Mouse (Mus musculus): ENCODE measurements around the gene Haghl. TPM values are rescaled to one million over a fixed set of nuclear protein-coding genes. Genes with fewer than 3 reads are reported as not detected.
A peak's percentile ranks its signal among the peaks of the same experiment; 100 is the strongest.

The Haghl gene
- polyA plus RNA-seq, 1 experiment from 2014 or later, result 135 TPM

DNA sequence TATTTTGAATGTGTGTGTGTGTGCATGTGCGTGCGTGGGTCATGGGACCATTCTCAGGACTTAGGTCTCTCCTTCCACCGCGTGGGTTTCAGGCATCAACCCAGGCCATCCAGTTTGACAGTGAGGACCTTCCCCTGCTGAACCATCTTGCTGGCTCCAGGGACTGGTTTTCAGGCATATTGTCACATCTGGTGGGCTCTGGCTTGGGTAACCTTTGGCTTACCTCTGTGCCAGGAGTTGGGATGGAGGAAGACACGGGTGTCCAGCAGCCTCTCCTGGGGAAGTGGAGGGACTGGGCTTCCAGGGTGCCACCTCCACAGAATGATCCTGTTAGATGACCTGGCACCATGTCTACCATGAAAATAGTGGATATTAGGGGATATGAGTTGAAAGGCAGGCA, 7.5 kb downstream of the Haghl start:
- Histone ChIP-seq H3K27me3 (replicated peaks; ENCODE audit: control insufficient read depth, insufficient read depth, low read length) (no peaks in the 10 kb centered on the region), H3K36me3 (ENCODE audit: control insufficient read depth, insufficient read depth) (peaks cover 10% of the 10 kb centered on the region; the same call in 1 of the 2 replicates), H3K9ac (replicated peaks; ENCODE audit: low read depth, low read length) (no peak overlapping the region), H3K4me3 (replicated peaks; ENCODE audit: low read length) (no peak overlapping the region), H3K4me2 (ENCODE audit: low read length) (no peak overlapping the region), H3K9me3 (ENCODE audit: control insufficient read depth, low read length) (no peaks in the 10 kb centered on the region), H3K27ac (ENCODE audit: low read length) (no peak overlapping the region), H3K4me1 (replicated peaks; ENCODE audit: control insufficient read depth, insufficient read depth, low read length) (peaks cover 11% of the 10 kb centered on the region)
- ATAC-seq, result no peak
- WGBS, result 92% methylated on average over 5 of the region's 5 CpGs

DNA sequence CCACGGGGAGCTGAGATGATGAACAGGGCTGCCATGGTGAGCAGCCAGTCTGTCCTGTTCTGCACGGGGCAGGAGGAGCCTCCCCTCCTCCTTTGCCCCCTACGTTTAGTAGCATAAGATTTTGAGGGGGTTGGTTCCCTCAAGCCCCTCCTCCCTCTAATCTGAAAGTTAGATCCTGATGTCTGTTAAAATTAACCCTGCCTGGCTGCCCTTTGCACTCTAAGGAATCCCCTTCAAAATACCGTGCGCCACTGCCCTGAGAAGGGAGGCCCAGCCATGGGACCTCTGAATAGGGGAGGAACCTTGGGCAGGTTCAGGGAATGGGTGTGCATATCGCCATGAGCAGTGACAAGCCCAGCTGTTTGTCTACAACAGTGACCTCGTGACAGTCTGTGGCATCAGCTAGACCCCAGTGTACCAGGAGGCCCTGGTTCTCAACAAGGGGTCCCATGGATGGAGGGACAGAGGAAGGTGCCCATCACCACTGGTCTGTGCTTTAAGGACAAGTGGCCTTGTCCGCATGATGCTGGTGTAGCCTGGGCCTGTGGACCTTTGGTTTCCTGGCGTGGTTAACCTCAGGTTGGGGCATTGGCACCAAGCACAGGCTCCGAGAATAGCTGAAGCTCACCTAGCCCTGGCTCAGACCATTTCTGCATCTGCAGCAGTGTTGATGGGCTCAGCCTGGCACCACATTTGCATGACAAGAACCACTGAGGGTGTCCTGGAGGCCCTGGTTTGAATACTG, 10.0 kb downstream of the Haghl start:
- H3K9me3 ChIP-seq (ENCODE audit: control insufficient read depth, low read length), result no peaks in the 10 kb centered on the region
- no peak overlapping the region for H3K9ac ChIP-seq (replicated peaks; ENCODE audit: low read depth, low read length)
- H3K4me3 ChIP-seq (replicated peaks; ENCODE audit: low read length), result no peak overlapping the region
- H3K4me1 ChIP-seq (replicated peaks; ENCODE audit: control insufficient read depth, insufficient read depth, low read length), result peaks cover 11% of the 10 kb centered on the region
- H3K27ac ChIP-seq (ENCODE audit: low read length), result no peak overlapping the region
- no peaks in the 10 kb centered on the region for H3K36me3 ChIP-seq (ENCODE audit: control insufficient read depth, insufficient read depth)
- WGBS, result 82% methylated on average over 10 of the region's 10 CpGs
- H3K4me2 ChIP-seq (ENCODE audit: low read length), result no peak overlapping the region
- H3K27me3 ChIP-seq (replicated peaks; ENCODE audit: control insufficient read depth, insufficient read depth, low read length), result no peaks in the 10 kb centered on the region
- no peak for ATAC-seq

DNA sequence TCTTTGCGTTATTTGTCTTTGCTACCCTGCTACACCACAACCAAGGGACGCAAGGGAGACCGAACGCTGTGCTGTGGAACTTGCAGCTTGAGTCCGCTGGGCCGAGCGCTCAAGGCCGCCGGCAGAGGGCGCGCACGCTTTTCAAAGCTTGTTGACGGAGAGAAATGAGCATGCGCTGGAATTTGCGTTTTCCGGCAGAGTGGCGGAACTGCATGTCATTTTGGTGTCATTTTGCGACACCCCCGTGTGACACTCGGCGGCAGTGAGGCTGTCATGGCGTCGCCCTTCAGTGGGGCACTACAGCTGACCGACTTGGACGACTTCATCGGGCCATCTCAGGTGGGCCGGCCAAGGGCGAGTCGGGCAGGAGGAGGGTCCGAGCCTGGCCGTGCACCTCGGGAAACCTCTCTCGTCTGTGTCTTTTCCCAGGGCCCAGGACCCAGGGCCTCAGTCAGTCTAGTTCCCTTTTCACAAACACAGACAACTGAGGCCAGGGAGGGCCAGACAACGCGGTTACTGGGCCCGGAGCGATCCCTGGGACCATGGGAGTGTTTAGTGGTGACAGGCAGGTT, 11.8 kb downstream of the Haghl start, which contains the start of gene Narfl:
Gene Narfl (plus strand): TSS at position 228 of the 572 bp plus-strand sequence.
- peak within 1 kb of the TSS; percentile 64 for H3K9ac ChIP-seq (replicated peaks; ENCODE audit: low read depth, low read length)
- WGBS, result under 1% methylated on average over 37 of the region's 37 CpGs
- peaks cover 11% of the 10 kb centered on the region for H3K4me1 ChIP-seq (replicated peaks; ENCODE audit: control insufficient read depth, insufficient read depth, low read length)
- peak; percentile 90 for ATAC-seq
- no peaks in the 10 kb centered on the region for H3K36me3 ChIP-seq (ENCODE audit: control insufficient read depth, insufficient read depth)
- H3K4me3 ChIP-seq (replicated peaks; ENCODE audit: low read length), result peak within 1 kb of the TSS; percentile 54
- H3K27ac ChIP-seq (ENCODE audit: low read length), result no peak within 1 kb of the TSS
- no peaks in the 10 kb centered on the region for H3K27me3 ChIP-seq (replicated peaks; ENCODE audit: control insufficient read depth, insufficient read depth, low read length)
- H3K9me3 ChIP-seq (ENCODE audit: control insufficient read depth, low read length), result no peaks in the 10 kb centered on the region
- H3K4me2 ChIP-seq (ENCODE audit: low read length), result peak within 1 kb of the TSS; percentile 70

DNA sequence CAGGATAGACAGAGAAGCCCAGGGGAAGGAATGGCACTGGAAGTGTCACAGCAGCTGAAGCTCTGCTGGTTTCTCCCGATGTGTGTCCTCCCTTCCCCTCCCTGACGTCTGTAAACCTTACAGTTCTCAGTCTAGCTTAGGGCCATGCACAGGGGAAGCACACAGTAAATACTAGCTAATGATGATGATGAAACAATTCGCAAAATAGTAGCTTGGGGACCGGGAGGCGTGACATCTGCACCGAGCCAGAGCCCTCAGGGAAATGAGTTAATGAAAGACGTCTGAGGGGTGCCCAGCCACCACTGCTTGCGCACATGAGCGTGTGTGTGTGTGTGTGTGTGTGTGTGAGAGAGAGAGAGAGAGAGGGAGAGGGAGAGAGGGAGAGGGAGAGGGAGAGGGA, 16.1 kb downstream of the Haghl start:
- H3K4me1 ChIP-seq (replicated peaks; ENCODE audit: control insufficient read depth, insufficient read depth, low read length), result peaks cover 11% of the 10 kb centered on the region
- no peak overlapping the region for H3K4me2 ChIP-seq (ENCODE audit: low read length)
- WGBS, result 48% methylated on average over 9 of the region's 9 CpGs
- H3K9ac ChIP-seq (replicated peaks; ENCODE audit: low read depth, low read length), result no peak overlapping the region
- no peaks in the 10 kb centered on the region for H3K27me3 ChIP-seq (replicated peaks; ENCODE audit: control insufficient read depth, insufficient read depth, low read length)
- H3K9me3 ChIP-seq (ENCODE audit: control insufficient read depth, low read length), result no peaks in the 10 kb centered on the region
- no peaks in the 10 kb centered on the region for H3K36me3 ChIP-seq (ENCODE audit: control insufficient read depth, insufficient read depth)
- no peak for ATAC-seq
- H3K27ac ChIP-seq (ENCODE audit: low read length), result no peak overlapping the region
- no peak overlapping the region for H3K4me3 ChIP-seq (replicated peaks; ENCODE audit: low read length)

DNA sequence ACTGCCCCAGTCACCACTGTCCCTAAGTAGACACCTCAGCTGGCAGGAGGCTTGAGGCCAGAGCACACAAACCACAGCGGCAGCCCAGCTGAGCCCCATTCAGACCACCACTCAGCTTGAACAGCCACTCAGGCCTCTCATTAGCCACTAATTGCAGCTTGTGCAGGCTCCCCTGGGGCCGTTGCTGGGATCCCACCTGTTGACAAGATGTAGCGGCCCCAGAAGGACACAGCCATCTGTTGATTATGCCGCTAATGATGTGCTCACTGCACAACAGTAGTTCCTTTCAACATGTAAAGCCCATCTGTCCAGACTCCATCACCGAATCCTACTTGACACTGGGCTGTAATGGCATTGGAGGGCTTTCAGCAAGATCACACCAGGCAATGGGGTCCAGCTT, 19.6 kb downstream of the Haghl start:
- Histone ChIP-seq H3K4me2 (ENCODE audit: low read length) (no peak overlapping the region), H3K9ac (replicated peaks; ENCODE audit: low read depth, low read length) (no peak overlapping the region), H3K27me3 (replicated peaks; ENCODE audit: control insufficient read depth, insufficient read depth, low read length) (no peaks in the 10 kb centered on the region), H3K36me3 (ENCODE audit: control insufficient read depth, insufficient read depth) (no peaks in the 10 kb centered on the region), H3K27ac (ENCODE audit: low read length) (no peak overlapping the region), H3K4me1 (replicated peaks; ENCODE audit: control insufficient read depth, insufficient read depth, low read length) (0 out of 2 replicates have a peak, but pooled peaks cover 3% of the 10 kb centered on the region), H3K9me3 (ENCODE audit: control insufficient read depth, low read length) (no peaks in the 10 kb centered on the region), H3K4me3 (replicated peaks; ENCODE audit: low read length) (no peak overlapping the region)
- WGBS, result 11% methylated on average over 5 of the region's 5 CpGs
- no peak for ATAC-seq

DNA sequence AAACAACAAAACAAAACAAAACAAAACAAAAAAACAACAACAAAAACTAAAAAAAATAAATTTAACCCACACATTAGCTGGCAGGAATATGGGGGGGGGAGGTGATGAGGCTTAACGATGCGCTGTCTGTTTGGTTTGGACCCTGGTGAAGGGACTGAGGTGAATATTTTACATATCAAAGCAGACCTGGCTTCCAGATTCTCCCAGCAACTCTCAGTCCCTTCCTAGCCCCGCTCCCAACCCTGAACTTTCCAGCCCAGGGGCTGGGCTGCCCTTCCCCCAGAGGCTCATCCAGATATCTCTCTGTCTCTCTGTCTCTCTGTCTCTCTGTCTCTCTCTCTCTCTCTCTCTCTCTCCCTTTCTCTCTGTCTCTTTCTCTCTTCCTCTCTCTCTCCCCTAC, 22.9 kb downstream of the Haghl start:
- Histone ChIP-seq H3K9me3 (ENCODE audit: control insufficient read depth, low read length) (no peaks in the 10 kb centered on the region), H3K4me1 (replicated peaks; ENCODE audit: control insufficient read depth, insufficient read depth, low read length) (0 out of 2 replicates have a peak, but pooled peaks cover 3% of the 10 kb centered on the region), H3K4me3 (replicated peaks; ENCODE audit: low read length) (no peak overlapping the region), H3K9ac (replicated peaks; ENCODE audit: low read depth, low read length) (no peak overlapping the region), H3K36me3 (ENCODE audit: control insufficient read depth, insufficient read depth) (no peaks in the 10 kb centered on the region), H3K4me2 (ENCODE audit: low read length) (no peak overlapping the region), H3K27me3 (replicated peaks; ENCODE audit: control insufficient read depth, insufficient read depth, low read length) (no peaks in the 10 kb centered on the region), H3K27ac (ENCODE audit: low read length) (no peak overlapping the region)
- no peak for ATAC-seq
- 45% methylated on average over 3 of the region's 3 CpGs for WGBS

DNA sequence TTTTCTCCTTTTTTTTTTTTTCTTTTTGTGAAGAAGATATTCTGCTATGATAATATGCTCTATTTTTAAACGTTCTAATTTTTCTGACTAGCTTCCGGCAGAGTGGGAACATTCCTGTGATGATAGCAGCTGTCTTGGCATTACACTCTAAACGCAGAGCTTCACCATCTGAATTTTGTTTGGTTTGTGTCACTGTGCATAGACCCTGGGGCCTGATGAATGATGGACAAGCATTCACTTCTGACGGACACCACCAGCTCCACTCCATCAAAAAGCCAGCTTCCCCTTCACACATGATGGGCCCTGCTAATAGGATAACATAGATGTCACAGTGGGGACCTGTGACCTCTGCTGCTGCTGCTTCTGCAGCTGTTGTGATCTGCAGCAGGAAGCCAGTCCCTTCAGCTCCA, 23.9 kb downstream of the Haghl start:
- H3K9ac ChIP-seq (replicated peaks; ENCODE audit: low read depth, low read length), result no peak overlapping the region
- ATAC-seq, result no peak
- H3K27me3 ChIP-seq (replicated peaks; ENCODE audit: control insufficient read depth, insufficient read depth, low read length), result no peaks in the 10 kb centered on the region
- no peak overlapping the region for H3K4me3 ChIP-seq (replicated peaks; ENCODE audit: low read length)
- no peaks in the 10 kb centered on the region for H3K9me3 ChIP-seq (ENCODE audit: control insufficient read depth, low read length)
- WGBS, result 67% methylated on average over 4 of the region's 4 CpGs
- no peak overlapping the region for H3K27ac ChIP-seq (ENCODE audit: low read length)
- H3K4me1 ChIP-seq (replicated peaks; ENCODE audit: control insufficient read depth, insufficient read depth, low read length), result 0 out of 2 replicates have a peak, but pooled peaks cover 3% of the 10 kb centered on the region
- H3K36me3 ChIP-seq (ENCODE audit: control insufficient read depth, insufficient read depth), result no peaks in the 10 kb centered on the region
- no peak overlapping the region for H3K4me2 ChIP-seq (ENCODE audit: low read length)

DNA sequence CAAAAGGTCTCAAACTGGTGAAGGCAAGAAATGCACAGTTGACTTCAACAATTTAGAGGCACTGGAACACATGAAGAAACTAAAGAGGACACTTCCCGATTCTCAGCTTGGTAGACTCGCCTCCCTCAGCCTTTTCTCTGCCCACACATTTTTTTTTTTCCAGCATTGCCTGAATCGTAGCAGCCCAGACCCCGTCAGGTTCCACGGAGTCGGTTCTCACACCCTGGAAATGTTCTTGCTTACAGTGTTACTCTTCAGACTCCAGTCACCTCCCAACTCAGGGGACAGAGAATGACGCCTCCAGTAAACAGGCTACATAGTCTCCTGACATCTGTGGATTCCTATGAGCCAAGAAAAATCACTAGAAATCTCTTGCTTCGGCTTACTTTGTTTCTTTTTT, 25.3 kb downstream of the Haghl start:
- Histone ChIP-seq H3K9ac (replicated peaks; ENCODE audit: low read depth, low read length) (no peak overlapping the region), H3K27ac (ENCODE audit: low read length) (no peak overlapping the region), H3K27me3 (replicated peaks; ENCODE audit: control insufficient read depth, insufficient read depth, low read length) (no peaks in the 10 kb centered on the region), H3K4me3 (replicated peaks; ENCODE audit: low read length) (no peak overlapping the region), H3K4me2 (ENCODE audit: low read length) (no peak overlapping the region), H3K36me3 (ENCODE audit: control insufficient read depth, insufficient read depth) (no peaks in the 10 kb centered on the region), H3K9me3 (ENCODE audit: control insufficient read depth, low read length) (no peaks in the 10 kb centered on the region), H3K4me1 (replicated peaks; ENCODE audit: control insufficient read depth, insufficient read depth, low read length) (no peaks in the 10 kb centered on the region)
- WGBS, result 75% methylated on average over 8 of the region's 8 CpGs
- no peak for ATAC-seq

DNA sequence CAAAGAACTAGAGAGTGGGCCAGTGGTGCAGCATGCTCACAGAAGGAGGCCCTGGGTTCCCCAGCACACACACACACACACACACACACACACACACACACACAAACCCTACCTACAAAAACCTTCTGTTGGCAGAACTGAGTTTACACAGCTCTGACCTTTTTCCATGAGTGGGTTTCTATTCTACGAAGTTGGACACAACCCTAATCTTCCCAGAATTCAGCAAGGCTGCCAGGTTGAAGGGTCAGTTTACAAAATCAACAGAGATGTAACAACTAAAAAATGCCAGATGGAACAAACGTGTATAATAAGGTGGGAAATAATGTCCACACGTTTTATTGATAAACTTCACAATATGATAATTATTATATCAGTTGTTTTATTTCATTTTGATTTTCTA, 27.8 kb downstream of the Haghl start:
- no peaks in the 10 kb centered on the region for H3K27me3 ChIP-seq (replicated peaks; ENCODE audit: control insufficient read depth, insufficient read depth, low read length)
- no peaks in the 10 kb centered on the region for H3K4me1 ChIP-seq (replicated peaks; ENCODE audit: control insufficient read depth, insufficient read depth, low read length)
- H3K4me2 ChIP-seq (ENCODE audit: low read length), result no peak overlapping the region
- H3K36me3 ChIP-seq (ENCODE audit: control insufficient read depth, insufficient read depth), result no peaks in the 10 kb centered on the region
- no peak overlapping the region for H3K9ac ChIP-seq (replicated peaks; ENCODE audit: low read depth, low read length)
- H3K27ac ChIP-seq (ENCODE audit: low read length), result no peak overlapping the region
- H3K9me3 ChIP-seq (ENCODE audit: control insufficient read depth, low read length), result no peaks in the 10 kb centered on the region
- 79% methylated on average over 3 of the region's 3 CpGs for WGBS
- no peak for ATAC-seq
- no peak overlapping the region for H3K4me3 ChIP-seq (replicated peaks; ENCODE audit: low read length)

All from forebrain, embryonic 16.5 days (tissue).